Mouse (Mus musculus): ENCODE data around the gene Mrps9.

Gene Mrps9

GRCm38 (mm10) chr1:42906696-42907095 lies 55.7 kb downstream of the Mrps9 start:
- DNase-seq (ENCODE audit: low spot score): no peak

GRCm38 (mm10) chr1:42907153-42907552 lies 56.1 kb downstream of the Mrps9 start:
- no peak for DNase-seq (ENCODE audit: low spot score)

- no peak for DNase-seq (ENCODE audit: low spot score)
Measured at GRCm38 (mm10) chr1:42915062-42915461, 64.0 kb downstream of the Mrps9 start.

GRCm38 (mm10) chr1:42916719-42917118 lies 65.7 kb downstream of the Mrps9 start:
- DNase-seq (ENCODE audit: low spot score): no peak

- DNase-seq (ENCODE audit: low spot score): no peak
Measured at GRCm38 (mm10) chr1:42917908-42918307, 66.9 kb downstream of the Mrps9 start.

GRCm38 (mm10) chr1:42923924-42924323 lies 72.9 kb downstream of the Mrps9 start:
- DNase-seq (ENCODE audit: low spot score): no peak

GRCm38 (mm10) chr1:42933613-42934012 lies 82.6 kb downstream of the Mrps9 start:
- DNase-seq (ENCODE audit: low spot score): no peak

GRCm38 (mm10) chr1:42948486-42948885 lies 97.5 kb downstream of the Mrps9 start:
- no peak for DNase-seq (ENCODE audit: low spot score)

GRCm38 (mm10) chr1:42952734-42953481 lies 101.9 kb downstream of the Mrps9 start, which contains the start of gene Gpr45:
Gpr45 (plus strand) TSS chr1:42952872.
- DNase-seq (ENCODE audit: low spot score): peak; percentile 34

GRCm38 (mm10) chr1:42953482-42953822 lies 102.4 kb downstream of the Mrps9 start:
- DNase-seq (ENCODE audit: low spot score): peak; percentile 1
